Mouse (Mus musculus): ENCODE measurements at regions not wholly inside any gene's neighbourhood (a gene's known extent, or its start where the extent isn't known, plus 50 kb on each side); places are given as distances from the start of the nearest gene placed in this dataset.
"Not testable (repeated sequence)": the region's sequence is repeated elsewhere in the genome, so short reads cannot be mapped to it uniquely, and the experiment has no call there.

- H3K4me1 ChIP-seq (ENCODE audit: control insufficient read depth, insufficient read depth, low read length): no peaks in the 10 kb centered on the region
- no peak overlapping the region for H3K27ac ChIP-seq (ENCODE audit: control insufficient read depth, insufficient read depth, low read depth, low read length, poor library complexity)
- no peak for TF ChIP-seq POLR2A (IDR thresholded peaks at IDR 0.05; ENCODE audit: borderline replicate concordance, control insufficient read depth, low read depth, low read length)
- TF ChIP-seq CTCF (IDR thresholded peaks at IDR 0.05; ENCODE audit: control insufficient read depth, insufficient read depth, low read length): no peak
- WGBS: 82% methylated on average over 5 of the region's 5 CpGs
- no peak overlapping the region for H3K4me3 ChIP-seq (replicated peaks; ENCODE audit: control insufficient read depth, low read depth, low read length)
Measured at GRCm38 (mm10) chr6:109167439-109167838, 339.0 kb downstream of the Edem1 start.

GRCm38 (mm10) chr6:109172104-109172850 is 343.8 kb downstream of the Edem1 start:
- H3K4me1 ChIP-seq (ENCODE audit: control insufficient read depth, insufficient read depth, low read length): no peaks in the 10 kb centered on the region
- TF ChIP-seq POLR2A (IDR thresholded peaks at IDR 0.05; ENCODE audit: borderline replicate concordance, control insufficient read depth, low read depth, low read length): no peak
- TF ChIP-seq CTCF (IDR thresholded peaks at IDR 0.05; ENCODE audit: control insufficient read depth, insufficient read depth, low read length): no peak
- H3K4me3 ChIP-seq (replicated peaks; ENCODE audit: control insufficient read depth, low read depth, low read length): no peak overlapping the region
- WGBS: 64% methylated on average over 6 of the region's 6 CpGs
- H3K27ac ChIP-seq (ENCODE audit: control insufficient read depth, insufficient read depth, low read depth, low read length, poor library complexity): no peak overlapping the region

- 78% methylated on average over 1 of the region's 1 CpGs for WGBS
- Histone ChIP-seq H3K4me3 (replicated peaks; ENCODE audit: control insufficient read depth, low read depth, low read length) (no peak overlapping the region), H3K27ac (ENCODE audit: control insufficient read depth, insufficient read depth, low read depth, low read length, poor library complexity) (no peak overlapping the region), H3K4me1 (ENCODE audit: control insufficient read depth, insufficient read depth, low read length) (no peaks in the 10 kb centered on the region)
- no peak for TF ChIP-seq POLR2A (IDR thresholded peaks at IDR 0.05; ENCODE audit: borderline replicate concordance, control insufficient read depth, low read depth, low read length)
- TF ChIP-seq CTCF (IDR thresholded peaks at IDR 0.05; ENCODE audit: control insufficient read depth, insufficient read depth, low read length): no peak
Measured at GRCm38 (mm10) chr6:109173015-109173414, 344.6 kb downstream of the Edem1 start.

GRCm38 (mm10) chr6:109176876-109177275 is 348.4 kb downstream of the Edem1 start:
- WGBS: 86% methylated on average over 3 of the region's 3 CpGs

GRCm38 (mm10) chr6:109182878-109183277 is 354.4 kb downstream of the Edem1 start:
- 51% methylated on average over 3 of the region's 3 CpGs for WGBS
- Histone ChIP-seq H3K4me1 (ENCODE audit: control insufficient read depth, insufficient read depth, low read length) (no peaks in the 10 kb centered on the region), H3K4me3 (replicated peaks; ENCODE audit: control insufficient read depth, low read depth, low read length) (no peak overlapping the region), H3K27ac (ENCODE audit: control insufficient read depth, insufficient read depth, low read depth, low read length, poor library complexity) (no peak overlapping the region)
- TF ChIP-seq CTCF (IDR thresholded peaks at IDR 0.05; ENCODE audit: control insufficient read depth, insufficient read depth, low read length): no peak
- TF ChIP-seq POLR2A (IDR thresholded peaks at IDR 0.05; ENCODE audit: borderline replicate concordance, control insufficient read depth, low read depth, low read length): no peak

More at GRCm38 (mm10) chr6:109176876-109177275, 348.4 kb downstream of the Edem1 start:
- H3K4me3 ChIP-seq (replicated peaks; ENCODE audit: control insufficient read depth, low read depth, low read length): no peak overlapping the region
- TF ChIP-seq CTCF (IDR thresholded peaks at IDR 0.05; ENCODE audit: control insufficient read depth, insufficient read depth, low read length): no peak
- TF ChIP-seq POLR2A (IDR thresholded peaks at IDR 0.05; ENCODE audit: borderline replicate concordance, control insufficient read depth, low read depth, low read length): no peak
- H3K27ac ChIP-seq (ENCODE audit: control insufficient read depth, insufficient read depth, low read depth, low read length, poor library complexity): no peak overlapping the region
- no peaks in the 10 kb centered on the region for H3K4me1 ChIP-seq (ENCODE audit: control insufficient read depth, insufficient read depth, low read length)

GRCm38 (mm10) chr6:109193061-109193460 is 364.6 kb downstream of the Edem1 start:
- not testable (repeated sequence) for H3K4me3 ChIP-seq (replicated peaks; ENCODE audit: control insufficient read depth, low read depth, low read length); H3K27ac ChIP-seq (ENCODE audit: control insufficient read depth, insufficient read depth, low read depth, low read length, poor library complexity); H3K4me1 ChIP-seq (ENCODE audit: control insufficient read depth, insufficient read depth, low read length)
- WGBS: 69% methylated on average over 2 of the region's 2 CpGs

GRCm38 (mm10) chr6:109193603-109194002 is 365.2 kb downstream of the Edem1 start:
- TF ChIP-seq CTCF (IDR thresholded peaks at IDR 0.05; ENCODE audit: control insufficient read depth, insufficient read depth, low read length) (no peak), POLR2A (IDR thresholded peaks at IDR 0.05; ENCODE audit: borderline replicate concordance, control insufficient read depth, low read depth, low read length) (no peak)
- Histone ChIP-seq H3K4me1 (ENCODE audit: control insufficient read depth, insufficient read depth, low read length) (no peaks in the 10 kb centered on the region), H3K27ac (ENCODE audit: control insufficient read depth, insufficient read depth, low read depth, low read length, poor library complexity) (no peak overlapping the region), H3K4me3 (replicated peaks; ENCODE audit: control insufficient read depth, low read depth, low read length) (no peak overlapping the region)
- 71% methylated on average over 3 of the region's 3 CpGs for WGBS

- H3K4me1 ChIP-seq (ENCODE audit: control insufficient read depth, insufficient read depth, low read length): no peaks in the 10 kb centered on the region
- TF ChIP-seq CTCF (IDR thresholded peaks at IDR 0.05; ENCODE audit: control insufficient read depth, insufficient read depth, low read length): no peak
- no peak for TF ChIP-seq POLR2A (IDR thresholded peaks at IDR 0.05; ENCODE audit: borderline replicate concordance, control insufficient read depth, low read depth, low read length)
- H3K4me3 ChIP-seq (replicated peaks; ENCODE audit: control insufficient read depth, low read depth, low read length): no peak overlapping the region
- no peak overlapping the region for H3K27ac ChIP-seq (ENCODE audit: control insufficient read depth, insufficient read depth, low read depth, low read length, poor library complexity)
- WGBS: 34% methylated on average over 2 of the region's 2 CpGs
Measured at GRCm38 (mm10) chr6:109209699-109210098, 381.3 kb downstream of the Edem1 start.

GRCm38 (mm10) chr6:109230391-109230790 is 401.9 kb downstream of the Edem1 start:
- no peak overlapping the region for H3K27ac ChIP-seq (ENCODE audit: control insufficient read depth, insufficient read depth, low read depth, low read length, poor library complexity)
- no peaks in the 10 kb centered on the region for H3K4me1 ChIP-seq (ENCODE audit: control insufficient read depth, insufficient read depth, low read length)
- TF ChIP-seq CTCF (IDR thresholded peaks at IDR 0.05; ENCODE audit: control insufficient read depth, insufficient read depth, low read length) (no peak), POLR2A (IDR thresholded peaks at IDR 0.05; ENCODE audit: borderline replicate concordance, control insufficient read depth, low read depth, low read length) (no peak)
- WGBS: 93% methylated on average over 6 of the region's 6 CpGs
- H3K4me3 ChIP-seq (replicated peaks; ENCODE audit: control insufficient read depth, low read depth, low read length): no peak overlapping the region
